Mouse (Mus musculus) NIH3T3 (cell line): ENCODE measurements at regions not wholly inside any gene's neighbourhood (a gene's known extent, or its start where the extent isn't known, plus 50 kb on each side); places are given as distances from the start of the nearest gene placed in this dataset.

Experiments
- DNase-seq: peaks from one replicate; pipeline ENCODE4 v3.0.0-alpha.2; 2012; ENCODE audit warnings: low read depth

GRCm38 (mm10) chr1:23462411-23462810, 64.8 kb upstream of the Ogfrl1 start:
- no peak for DNase-seq

GRCm38 (mm10) chr1:23464081-23464480, 66.5 kb upstream of the Ogfrl1 start:
- no peak for DNase-seq

GRCm38 (mm10) chr1:23466340-23466739, 68.8 kb upstream of the Ogfrl1 start:
- DNase-seq, result no peak

- DNase-seq, result no peak
These were observed 69.8 kb upstream of the Ogfrl1 start for GRCm38 (mm10) chr1:23467405-23467804.

GRCm38 (mm10) chr1:23480776-23481320, 83.3 kb upstream of the Ogfrl1 start:
- no peak for DNase-seq

GRCm38 (mm10) chr1:23484566-23484965, 87.0 kb upstream of the Ogfrl1 start:
- no peak for DNase-seq

GRCm38 (mm10) chr1:23485150-23485775, 87.7 kb upstream of the Ogfrl1 start:
- no peak for DNase-seq

- no peak for DNase-seq
These were observed 89.5 kb upstream of the Ogfrl1 start for GRCm38 (mm10) chr1:23487031-23487430.

- DNase-seq, result no peak
These were observed 93.1 kb upstream of the Ogfrl1 start for GRCm38 (mm10) chr1:23490640-23491039.

- DNase-seq, result no peak
These were observed 93.5 kb upstream of the Ogfrl1 start for GRCm38 (mm10) chr1:23491041-23491440.

- DNase-seq, result no peak
These were observed 95.4 kb upstream of the Ogfrl1 start for GRCm38 (mm10) chr1:23492981-23493380.

GRCm38 (mm10) chr1:23495412-23495811, 97.8 kb upstream of the Ogfrl1 start:
- DNase-seq, result peak; percentile 42

GRCm38 (mm10) chr1:23520113-23520512, 122.5 kb upstream of the Ogfrl1 start:
- DNase-seq, result no peak

- DNase-seq, result no peak
These were observed 135.1 kb upstream of the Ogfrl1 start for GRCm38 (mm10) chr1:23532659-23533058.

- DNase-seq, result no peak
These were observed 139.0 kb upstream of the Ogfrl1 start for GRCm38 (mm10) chr1:23536621-23537020.

GRCm38 (mm10) chr1:23538419-23538818, 140.8 kb upstream of the Ogfrl1 start:
- DNase-seq, result no peak

- DNase-seq, result no peak
These were observed 143.0 kb upstream of the Ogfrl1 start for GRCm38 (mm10) chr1:23540594-23540993.

- DNase-seq, result no peak
These were observed 158.2 kb upstream of the Ogfrl1 start for GRCm38 (mm10) chr1:23555794-23556193.

- DNase-seq, result no peak
These were observed 170.5 kb upstream of the Ogfrl1 start for GRCm38 (mm10) chr1:23568106-23568505.

GRCm38 (mm10) chr1:23574461-23574860, 176.9 kb upstream of the Ogfrl1 start:
- no peak for DNase-seq

- no peak for DNase-seq
These were observed 177.4 kb upstream of the Ogfrl1 start for GRCm38 (mm10) chr1:23575005-23575404.

- no peak for DNase-seq
These were observed 177.9 kb upstream of the Ogfrl1 start for GRCm38 (mm10) chr1:23575515-23575914.

- DNase-seq, result no peak
These were observed 178.6 kb upstream of the Ogfrl1 start for GRCm38 (mm10) chr1:23576150-23576549.

GRCm38 (mm10) chr1:23589414-23589942, 172.1 kb upstream of the B3gat2 start:
- DNase-seq, result no peak
